Mouse (Mus musculus): ENCODE results near the gene Ear1.
"Not testable (repeated sequence)": the region's sequence is repeated elsewhere in the genome, so short reads cannot be mapped to it uniquely, and the experiment has no call there.

GRCm38 (mm10) chr14:43895357-43895756, 20.0 kb upstream of the Ear1 start:
- TF ChIP-seq USF1 (IDR thresholded peaks at IDR 0.05; ENCODE audit: low read depth); MYOD1 (IDR thresholded peaks at IDR 0.05; ENCODE audit: control insufficient read depth, insufficient read length, low read depth); CTCF (IDR thresholded peaks at IDR 0.05; ENCODE audit: control insufficient read depth, insufficient read depth, insufficient read length): not testable (repeated sequence)
